Mouse (Mus musculus) brain, embryonic 14.5 days (tissue): Measurements from ENCODE around the gene Stk24.
A peak's percentile ranks its signal among the peaks of the same experiment; 100 is the strongest.

ENCODE experiments used
- CTCF ChIP-seq: fragments of 200-500 bp; IDR thresholded peaks from 2 replicates; pipeline ENCODE4 v1.5.1; 2012; ENCODE audit warnings: inconsistent platforms, mild to moderate bottlenecking, moderate library complexity, borderline replicate concordance; ENCODE audit not compliant: insufficient read depth, insufficient read length; ENCODE audit errors: extremely low read depth
- POLR2A ChIP-seq: fragments of 200-500 bp; IDR thresholded peaks from 2 replicates; pipeline ENCODE4 v1.6.1; 2012; ENCODE audit warnings: mild to moderate bottlenecking, inconsistent platforms, borderline replicate concordance; ENCODE audit not compliant: poor library complexity, insufficient read depth, insufficient read length, severe bottlenecking; ENCODE audit errors: extremely low read depth

- TF ChIP-seq POLR2A = no peak
- TF ChIP-seq CTCF = peak; percentile 77; the same call in 1 of the 2 replicates
Observed at GRCm38 (mm10) chr14:121259789-121260188, 120.0 kb downstream of the Stk24 start.
